Comparison of ENCODE assay signal across 7 mouse cellular contexts in the genomic region with DNA sequence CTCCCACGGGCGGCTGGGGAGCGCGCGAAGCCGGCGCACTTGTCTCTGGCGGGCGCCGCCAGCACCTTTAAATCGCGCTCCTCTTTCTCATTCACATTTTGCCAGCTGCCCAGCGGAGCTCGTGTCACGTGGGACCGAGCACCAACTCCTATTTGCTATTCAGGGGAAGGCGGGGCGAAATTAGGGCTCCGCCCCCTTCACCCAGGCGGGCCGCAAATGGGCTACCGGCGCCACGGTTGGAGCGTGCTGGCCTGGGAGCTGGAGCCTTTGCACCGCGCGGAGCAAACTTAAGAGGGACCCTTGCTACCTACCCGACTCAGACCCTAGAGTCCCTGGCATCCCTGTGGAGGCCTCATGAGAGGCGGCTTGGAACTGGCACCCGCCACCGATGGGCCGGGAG. TPM values are rescaled to one million over a fixed set of nuclear protein-coding genes. Genes with fewer than 3 reads are reported as not detected.
DNase-seq lines count a peak whose midpoint lies in the region; ATAC-seq lines count a peak whose summit lies in the region.

A gene (minus strand): TSS at position 60 of the 400 bp plus-strand sequence.

- WGBS in heart, embryonic 16.5 days, result 1% methylated on average over 33 of the region's 33 CpGs

- peak within 1 kb of the TSS; percentile 13; the same call in 1 of the 2 replicates for H3K9ac ChIP-seq in heart, embryonic 16.5 days (ENCODE audit: low read length)

- peaks cover 10% of the 10 kb centered on the region; the same call in 1 of the 2 replicates for H3K4me1 ChIP-seq in brown adipose tissue, adult 24 weeks (ENCODE audit: control insufficient read depth, insufficient read depth, insufficient read length, low read length)
- peaks cover 14% of the 10 kb centered on the region; the same call in 1 of the 2 replicates for H3K4me1 ChIP-seq in heart, embryonic 16.5 days (ENCODE audit: control insufficient read depth, insufficient read depth, low read length)

- H3K27me3 ChIP-seq in heart, embryonic 16.5 days (ENCODE audit: control insufficient read depth, insufficient read depth, low read length), result peaks cover 88% of the 10 kb centered on the region

- peak; percentile 91 for DNase-seq in WW6 (ENCODE audit: low read depth, low spot score)
- DNase-seq in kidney, postnatal 36 days, result peak; percentile 48 to 78
- DNase-seq in mesoderm, embryonic 11.5 days (ENCODE audit: low read depth, low spot score), result peak; percentile 95
- DNase-seq in spleen, postnatal 14 days (ENCODE audit: low spot score in 2 of 2), result no peak
- no peak for DNase-seq in cerebellum, adult 8-10 months

- H3K4me3 ChIP-seq in brown adipose tissue, adult 24 weeks (ENCODE audit: insufficient read depth, low read depth, low read length), result peak within 1 kb of the TSS; percentile 27
- peak within 1 kb of the TSS; percentile 53 for H3K4me3 ChIP-seq in heart, embryonic 16.5 days (ENCODE audit: low read length)

- peak within 1 kb of the TSS; percentile 69 for H3K4me2 ChIP-seq in heart, embryonic 16.5 days (ENCODE audit: low read depth, low read length)

- ATAC-seq in heart, embryonic 16.5 days (replicated peaks; ENCODE audit: extremely low read depth, insufficient read depth, low FRiP score), result peak; percentile 32

- H3K9me3 ChIP-seq in heart, embryonic 16.5 days (replicated peaks; ENCODE audit: control insufficient read depth, low read length), result no peaks in the 10 kb centered on the region

- H3K36me3 ChIP-seq in heart, embryonic 16.5 days (ENCODE audit: control insufficient read depth, insufficient read depth), result no peaks in the 10 kb centered on the region

- no peak within 1 kb of the TSS for H3K27ac ChIP-seq in brown adipose tissue, adult 24 weeks (replicated peaks; ENCODE audit: low read depth, low read length)
- no peak within 1 kb of the TSS for H3K27ac ChIP-seq in heart, embryonic 16.5 days (ENCODE audit: low read length)

RNA-seq across cellular contexts. Expression of the gene that starts here (rescaled TPM):
- not detected in 2 replicates for polyA plus RNA-seq in brown adipose tissue, adult 24 weeks (2012; ENCODE audit: insufficient read depth, insufficient read length, missing spikeins)
- not detected in 2 replicates for polyA plus RNA-seq in heart, embryonic 16.5 days (2015; fragmentation: Nextera tagmentation; extraction: Ambion mirVana)

Comparison
In these comparisons a context has a peak if more than half of its experiments do, and no peak if none do; other contexts are left out.
1. Peak in ATAC-seq, H3K4me3 ChIP-seq, H3K9ac ChIP-seq and H3K4me2 ChIP-seq in heart, embryonic 16.5 days; RNA of the gene not detected or under 1 TPM.
2. DNase-seq: peak in WW6 (single experiment), kidney, postnatal 36 days (2 of 2) and mesoderm, embryonic 11.5 days (single experiment); none in spleen, postnatal 14 days (0 of 2) and cerebellum, adult 8-10 months (single experiment).